Mouse (Mus musculus) hindbrain, embryonic 13.5 days (tissue): Measurements from ENCODE around the gene Plcb2. TPM values are rescaled to one million over a fixed set of nuclear protein-coding genes. Genes with fewer than 3 reads are reported as not detected.

Experiments used
- ATAC-seq: fragments of 200-750 bp; cut with Nextera tagmentation; 2 replicates; pipeline ENCODE4 v1.8.0; 2017; ENCODE audit warnings: moderate TSS enrichment; ENCODE audit not compliant: low FRiP score
- H3K27ac ChIP-seq: fragments of 300-500 bp; sonication (generic); 2 replicates; pipeline ENCODE4 v1.5.1; 2015; ENCODE audit warnings: inconsistent platforms, mild to moderate bottlenecking, moderate library complexity
- H3K27me3 ChIP-seq: fragments of 300-500 bp; sonication (generic); 2 replicates; pipeline ENCODE4 v1.6.1; 2015; ENCODE audit warnings: mild to moderate bottlenecking, inconsistent platforms
- H3K36me3 ChIP-seq: fragments of 300-500 bp; sonication (generic); 2 replicates; pipeline ENCODE4 v1.6.1; 2015; ENCODE audit warnings: mild to moderate bottlenecking, inconsistent platforms
- H3K4me1 ChIP-seq: fragments of 300-500 bp; sonication (generic); replicated peaks from 2 replicates; pipeline ENCODE4 v1.6.1; 2015; ENCODE audit warnings: inconsistent platforms
- H3K4me2 ChIP-seq: fragments of 300-500 bp; sonication (generic); 2 replicates; pipeline ENCODE4 v1.6.1; 2015; ENCODE audit warnings: inconsistent platforms, mild to moderate bottlenecking, moderate library complexity
- H3K4me3 ChIP-seq: fragments of 300-500 bp; sonication (generic); 2 replicates; pipeline ENCODE4 v1.5.1; 2015; ENCODE audit warnings: mild to moderate bottlenecking, inconsistent platforms
- H3K9ac ChIP-seq: fragments of 300-500 bp; sonication (generic); 2 replicates; pipeline ENCODE4 v1.6.1; 2015; ENCODE audit warnings: mild to moderate bottlenecking, inconsistent platforms
- H3K9me3 ChIP-seq: fragments of 300-500 bp; sonication (generic); 2 replicates; pipeline ENCODE4 v1.6.1; 2016; ENCODE audit warnings: inconsistent platforms
- WGBS: fragments of 180-500 bp; shearing (Covaris S2); methylation state at CpG from one replicate; pipeline ENCODE4 v1.1.7; 2015; 5-methylcytosine and 5-hydroxymethylcytosine counted together
- polyA plus RNA-seq: library from polyadenylated mRNA; unstranded; fragments of >200 nt; fragmentation: Nextera tagmentation; extraction: Ambion mirVana; gene quantifications from 2 replicates; pipeline ENCODE4 v1.2.1, GENCODE M21; 2015

Gene Plcb2
- polyA plus RNA-seq, 1 experiment from 2014 or later, result 0.64 TPM

DNA sequence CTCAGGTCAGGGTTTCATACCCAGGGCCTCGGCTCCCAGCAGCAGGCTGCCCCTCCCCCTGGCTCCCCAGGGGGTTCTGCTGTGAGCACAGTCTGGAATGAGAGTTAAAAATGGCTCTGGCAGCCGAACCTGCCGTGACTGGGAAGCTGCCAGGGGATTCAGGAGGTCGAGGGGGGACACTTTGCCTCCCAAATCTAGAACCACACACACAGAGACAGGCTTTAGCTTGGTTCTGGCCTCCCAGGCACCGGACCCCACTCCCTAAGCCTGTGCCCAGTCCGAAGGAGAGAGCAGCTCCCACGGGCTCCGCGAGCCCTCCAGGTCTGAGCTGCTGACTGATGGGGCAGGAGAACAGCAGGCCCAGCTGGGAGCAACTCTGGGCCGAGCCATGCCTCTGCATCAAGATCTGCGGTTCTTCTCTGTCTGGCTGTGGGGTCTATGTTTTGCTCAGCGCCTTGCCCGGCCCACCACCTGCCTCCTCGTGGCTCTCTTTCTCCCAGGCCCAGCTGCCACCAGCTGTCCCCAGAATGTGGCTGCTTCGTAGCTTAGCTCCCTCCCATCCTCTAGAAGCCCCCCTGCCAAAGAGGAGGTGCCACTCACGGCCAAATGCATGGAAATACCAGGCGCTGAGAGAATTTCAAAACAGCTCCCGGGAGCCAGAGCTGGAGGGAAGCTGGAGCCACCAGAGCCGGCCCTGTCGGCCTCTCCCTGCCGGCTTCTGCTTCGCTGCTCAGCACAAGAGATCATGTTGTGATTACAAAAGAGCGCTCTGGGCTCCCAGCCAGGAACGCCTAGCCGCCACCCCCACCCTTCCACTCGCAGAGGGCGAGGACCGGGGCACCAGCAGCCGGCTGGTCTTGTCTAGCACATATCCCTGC, 33.9 kb upstream of the Plcb2 start, which contains the start of gene Ccdc9b:
Ccdc9b (minus strand) TSS at position 756 of the 878 bp plus-strand sequence.
- WGBS, result 4% methylated on average over 29 of the region's 29 CpGs
- no peaks in the 10 kb centered on the region for H3K36me3 ChIP-seq
- H3K4me3 ChIP-seq, result peak within 1 kb of the TSS; percentile 17
- peak within 1 kb of the TSS; percentile 71 for H3K9ac ChIP-seq
- peak within 1 kb of the TSS; percentile 46 for H3K4me2 ChIP-seq
- peaks cover 50% of the 10 kb centered on the region for H3K4me1 ChIP-seq
- H3K9me3 ChIP-seq, result no peaks in the 10 kb centered on the region
- H3K27me3 ChIP-seq, result peaks cover 16% of the 10 kb centered on the region; the same call in 1 of the 2 replicates
- peak; percentile 77 for ATAC-seq
- H3K27ac ChIP-seq, result peak within 1 kb of the TSS; percentile 96

DNA sequence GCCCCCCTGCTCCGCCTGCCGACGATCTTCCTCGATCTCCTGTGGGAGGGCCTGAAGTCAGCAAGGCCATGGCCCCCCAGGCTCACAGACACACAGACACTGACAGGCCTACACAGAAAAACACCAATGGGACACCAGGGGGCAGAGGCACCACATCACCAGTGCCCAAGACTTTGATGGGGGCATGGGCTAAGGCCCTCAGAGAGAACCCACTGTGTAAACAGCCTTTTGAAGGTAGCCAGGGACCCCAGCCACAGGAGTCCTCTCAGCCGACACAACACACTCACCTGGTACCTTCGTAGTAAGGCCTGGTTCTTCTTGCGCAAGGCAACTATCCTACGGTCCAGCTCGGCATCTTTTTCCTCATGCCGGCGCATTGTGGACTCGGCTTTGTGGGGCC, 33.1 kb upstream of the Plcb2 start:
- Histone ChIP-seq H3K36me3 (no peaks in the 10 kb centered on the region), H3K4me3 (no peak overlapping the region), H3K9ac (peak overlapping the region; percentile 71), H3K27me3 (peaks cover 16% of the 10 kb centered on the region; the same call in 1 of the 2 replicates), H3K4me2 (peak overlapping the region; percentile 46), H3K9me3 (no peaks in the 10 kb centered on the region), H3K4me1 (peaks cover 50% of the 10 kb centered on the region), H3K27ac (peak overlapping the region; percentile 96)
- no peak for ATAC-seq
- 83% methylated on average over 12 of the region's 12 CpGs for WGBS

DNA sequence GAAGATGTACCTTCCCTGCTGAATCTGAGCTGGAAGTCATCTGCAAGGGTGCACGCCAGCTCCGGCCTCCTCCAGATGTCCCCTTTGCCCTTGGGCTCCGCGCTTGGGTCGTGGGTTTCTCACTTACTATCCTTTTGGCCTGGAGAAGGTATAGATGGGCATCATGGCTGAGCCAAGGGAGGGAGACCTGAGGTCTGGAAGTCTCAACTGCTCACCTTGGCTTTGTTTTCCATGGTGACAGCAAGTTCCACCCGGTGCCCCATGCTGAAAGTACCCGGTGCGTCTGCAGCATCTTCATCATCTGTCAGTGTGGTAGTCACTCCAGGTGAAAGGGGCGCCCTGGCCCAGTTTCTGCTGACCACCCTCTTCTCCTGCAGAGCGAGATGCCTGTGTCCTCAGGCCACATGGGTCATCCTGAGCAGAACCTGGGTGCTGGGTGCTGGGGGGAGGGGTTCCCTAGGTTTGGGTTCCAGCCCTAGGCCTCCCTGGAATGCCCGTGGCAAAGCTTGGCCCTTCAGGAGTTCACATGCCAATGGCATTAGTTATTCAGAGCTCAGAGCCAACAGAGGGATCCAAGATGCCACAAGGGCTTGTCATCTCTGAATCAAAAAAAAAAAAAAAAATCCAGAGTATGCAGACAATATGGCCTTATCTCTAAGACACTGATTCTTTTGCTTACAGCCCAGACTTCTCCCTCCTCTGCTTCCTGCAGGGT, 32.2 kb upstream of the Plcb2 start:
- WGBS, result 84% methylated on average over 11 of the region's 11 CpGs
- Histone ChIP-seq H3K4me2 (no peak overlapping the region), H3K27me3 (peaks cover 16% of the 10 kb centered on the region; the same call in 1 of the 2 replicates), H3K4me3 (no peak overlapping the region), H3K4me1 (peaks cover 50% of the 10 kb centered on the region), H3K27ac (peak overlapping the region; percentile 96; the same call in 1 of the 2 replicates), H3K9me3 (no peaks in the 10 kb centered on the region), H3K36me3 (no peaks in the 10 kb centered on the region), H3K9ac (0 out of 2 replicates have a peak overlapping the region, but pooled peaks have one; percentile 71)
- ATAC-seq, result no peak

DNA sequence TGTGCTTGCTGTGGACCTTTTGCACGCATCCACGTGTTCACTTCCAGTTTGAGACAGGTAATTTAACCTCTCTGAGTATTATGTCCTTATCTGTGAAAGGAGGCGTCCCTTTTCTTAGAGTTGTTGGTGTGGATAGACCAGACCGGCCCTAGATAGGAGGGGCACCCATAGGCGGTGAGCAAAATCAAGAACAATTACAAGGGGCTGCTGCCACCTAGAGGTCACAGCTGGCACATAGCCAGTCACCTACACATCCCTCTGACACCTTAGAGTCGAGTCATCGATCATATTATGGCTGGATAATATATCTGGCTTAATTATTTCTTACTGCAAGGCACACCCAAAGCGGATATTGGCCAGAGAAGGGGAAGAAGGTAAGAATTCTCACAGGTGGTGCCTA, 31.6 kb upstream of the Plcb2 start:
- no peaks in the 10 kb centered on the region for H3K9me3 ChIP-seq
- no peaks in the 10 kb centered on the region for H3K36me3 ChIP-seq
- 0 out of 2 replicates have a peak overlapping the region, but pooled peaks have one; percentile 14 for H3K9ac ChIP-seq
- H3K27ac ChIP-seq, result no peak overlapping the region
- peaks cover 16% of the 10 kb centered on the region; the same call in 1 of the 2 replicates for H3K27me3 ChIP-seq
- no peak overlapping the region for H3K4me3 ChIP-seq
- 11% methylated on average over 8 of the region's 8 CpGs for WGBS
- H3K4me1 ChIP-seq, result peaks cover 50% of the 10 kb centered on the region
- 0 out of 2 replicates have a peak, but pooled peaks have one; percentile 25 for ATAC-seq
- H3K4me2 ChIP-seq, result no peak overlapping the region

DNA sequence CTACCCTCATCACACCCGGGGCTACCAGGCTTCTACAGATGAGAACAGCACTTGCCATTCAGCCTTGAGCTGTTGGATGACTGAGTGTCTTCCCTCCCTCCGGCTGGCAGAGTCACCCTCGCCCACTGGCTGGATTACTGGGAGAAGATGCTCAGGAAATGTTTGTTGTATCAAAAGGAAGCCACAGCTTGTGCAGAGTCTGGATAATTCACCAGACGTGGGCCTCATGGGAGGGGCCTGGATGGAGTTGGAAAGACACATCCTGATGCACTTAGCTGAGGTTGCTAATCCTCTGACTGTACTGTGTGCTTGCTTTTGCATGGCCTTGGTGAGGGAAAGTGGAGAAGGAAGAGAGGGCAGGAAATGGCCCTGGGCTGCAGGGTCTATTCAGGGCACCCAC, 27.9 kb upstream of the Plcb2 start:
- 87% methylated on average over 4 of the region's 4 CpGs for WGBS
- H3K4me3 ChIP-seq, result no peak overlapping the region

DNA sequence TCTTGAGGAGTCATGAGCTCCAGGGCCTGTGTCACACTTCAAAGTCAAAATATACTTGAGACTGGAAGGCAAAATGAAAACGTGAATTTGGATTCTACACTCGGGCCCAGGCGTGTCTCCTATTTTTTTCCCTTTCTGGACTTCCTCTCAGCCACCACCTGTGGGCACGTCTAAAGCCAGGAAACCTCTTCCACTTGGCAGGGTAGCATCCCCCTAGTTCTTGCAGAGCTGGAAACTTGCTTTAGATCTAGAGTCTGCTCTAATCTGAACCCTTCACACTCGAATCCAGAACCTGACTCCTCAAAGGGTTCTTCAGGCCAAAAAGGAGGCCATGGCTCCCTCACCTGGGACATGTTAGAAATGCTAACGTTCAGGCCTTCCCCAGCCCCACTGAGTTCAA, 27.2 kb upstream of the Plcb2 start:
- Histone ChIP-seq H3K4me1 (peaks cover 26% of the 10 kb centered on the region), H3K27ac (no peak overlapping the region), H3K9ac (no peak overlapping the region), H3K4me3 (no peak overlapping the region), H3K9me3 (no peaks in the 10 kb centered on the region), H3K36me3 (peaks cover 5% of the 10 kb centered on the region; the same call in 1 of the 2 replicates), H3K4me2 (no peak overlapping the region), H3K27me3 (peaks cover 11% of the 10 kb centered on the region; the same call in 1 of the 2 replicates)
- no peak for ATAC-seq
- 87% methylated on average over 6 of the region's 6 CpGs for WGBS

More for the DNA sequence above, 27.9 kb upstream of the Plcb2 start:
- H3K4me2 ChIP-seq, result no peak overlapping the region
- H3K9me3 ChIP-seq, result no peaks in the 10 kb centered on the region
- H3K36me3 ChIP-seq, result peaks cover 5% of the 10 kb centered on the region; the same call in 1 of the 2 replicates
- no peak for ATAC-seq
- peaks cover 13% of the 10 kb centered on the region; the same call in 1 of the 2 replicates for H3K27me3 ChIP-seq
- peaks cover 28% of the 10 kb centered on the region for H3K4me1 ChIP-seq
- H3K9ac ChIP-seq, result no peak overlapping the region
- no peak overlapping the region for H3K27ac ChIP-seq

DNA sequence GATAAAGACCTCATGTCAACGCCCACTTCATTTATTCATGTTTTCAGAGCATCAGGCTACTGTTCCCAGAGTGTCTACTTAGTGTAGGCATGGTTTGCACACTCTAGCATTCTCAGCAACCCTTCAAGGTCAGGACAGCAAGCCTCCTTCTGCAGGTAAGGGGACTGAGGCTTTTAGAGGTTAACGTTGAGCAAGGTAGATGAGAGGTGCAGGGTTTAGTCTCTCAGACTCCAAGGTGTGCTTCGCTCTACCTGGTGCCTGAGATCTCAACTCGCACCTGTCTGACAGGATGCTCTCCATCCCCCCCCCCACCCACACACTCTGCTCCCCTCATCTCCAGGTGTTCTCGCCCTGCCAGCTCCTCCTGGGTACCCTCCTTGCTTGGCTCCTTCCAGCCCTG, 25.9 kb upstream of the Plcb2 start:
- H3K9ac ChIP-seq, result no peak overlapping the region
- WGBS, result 93% methylated on average over 5 of the region's 5 CpGs
- no peak for ATAC-seq

DNA sequence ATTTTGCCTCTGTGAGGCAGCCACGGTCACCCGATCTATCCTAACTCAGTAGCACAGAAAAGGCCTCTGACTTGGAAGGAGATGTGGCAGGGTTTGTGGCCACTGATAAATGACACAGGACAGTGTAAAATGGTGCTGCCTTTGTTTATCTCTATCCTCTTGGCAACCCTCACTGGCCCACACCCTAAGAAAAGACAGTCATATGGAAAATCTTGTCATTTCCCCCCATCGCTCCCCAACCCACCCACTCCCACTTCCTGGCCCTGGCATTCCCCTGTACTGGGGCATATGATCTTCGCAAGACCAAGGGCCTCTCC, 24.5 kb upstream of the Plcb2 start:
- Histone ChIP-seq H3K4me1 (peaks cover 44% of the 10 kb centered on the region), H3K4me2 (no peak overlapping the region), H3K36me3 (peaks cover 7% of the 10 kb centered on the region; the same call in 1 of the 2 replicates), H3K27me3 (no peaks in the 10 kb centered on the region), H3K9me3 (no peaks in the 10 kb centered on the region), H3K27ac (no peak overlapping the region), H3K4me3 (no peak overlapping the region), H3K9ac (0 out of 2 replicates have a peak overlapping the region, but pooled peaks have one; percentile 19)
- 78% methylated on average over 4 of the region's 4 CpGs for WGBS
- no peak for ATAC-seq

More for the DNA sequence above, 25.9 kb upstream of the Plcb2 start:
- no peak overlapping the region for H3K4me2 ChIP-seq
- H3K9me3 ChIP-seq, result no peaks in the 10 kb centered on the region
- peaks cover 11% of the 10 kb centered on the region; the same call in 1 of the 2 replicates for H3K27me3 ChIP-seq
- H3K36me3 ChIP-seq, result peaks cover 5% of the 10 kb centered on the region; the same call in 1 of the 2 replicates
- H3K4me3 ChIP-seq, result no peak overlapping the region
- no peak overlapping the region for H3K27ac ChIP-seq
- peaks cover 30% of the 10 kb centered on the region for H3K4me1 ChIP-seq

DNA sequence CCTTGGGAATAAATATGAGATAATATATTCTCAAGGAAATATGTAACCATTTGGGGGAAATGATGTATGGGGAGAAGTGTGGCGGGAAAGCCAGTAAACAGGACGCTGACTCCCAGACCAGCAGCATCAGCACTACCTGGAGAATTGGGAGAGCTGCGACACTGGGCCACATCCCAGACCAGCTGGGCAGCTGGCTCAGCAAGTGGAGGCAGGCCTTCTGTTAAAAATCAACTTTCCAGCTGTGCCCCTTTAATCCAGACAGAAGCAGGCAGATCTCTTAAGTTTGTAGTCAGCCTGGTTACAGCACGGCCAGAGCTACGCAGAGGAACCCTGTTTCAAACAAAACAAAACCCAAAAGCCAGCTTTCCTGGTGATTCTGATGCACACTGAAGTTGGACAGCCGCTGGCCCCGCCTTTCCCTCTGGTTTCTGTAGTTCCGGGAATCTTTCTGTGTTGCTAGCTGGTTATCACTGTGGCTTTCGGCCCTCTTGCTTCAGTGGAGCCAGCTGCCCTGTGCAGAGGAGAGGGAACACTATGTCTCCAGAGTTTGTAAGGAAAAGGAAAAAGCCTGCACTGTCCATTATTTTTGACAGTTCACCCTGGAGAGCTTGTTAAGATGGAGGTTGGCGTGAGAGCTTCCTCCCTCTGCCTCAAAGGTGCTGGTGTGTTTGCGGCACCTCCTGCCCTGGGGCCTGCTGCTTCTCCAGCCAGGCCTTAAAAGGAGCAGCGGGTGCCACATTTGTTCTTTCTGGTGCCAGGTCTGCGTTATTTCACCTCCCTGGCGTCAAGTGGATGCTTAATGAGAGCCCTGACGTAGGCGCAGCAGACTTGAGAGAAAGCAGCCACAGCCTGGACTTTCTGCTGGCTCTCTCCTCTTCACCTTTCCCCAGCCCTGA, 23.9 kb upstream of the Plcb2 start:
- Histone ChIP-seq H3K4me3 (no peak overlapping the region), H3K27ac (peak overlapping the region; percentile 44; the same call in 1 of the 2 replicates), H3K4me2 (no peak overlapping the region), H3K9ac (0 out of 2 replicates have a peak overlapping the region, but pooled peaks have one; percentile 19), H3K36me3 (peaks cover 7% of the 10 kb centered on the region; the same call in 1 of the 2 replicates), H3K4me1 (peaks cover 50% of the 10 kb centered on the region), H3K27me3 (no peaks in the 10 kb centered on the region), H3K9me3 (no peaks in the 10 kb centered on the region)
- WGBS, result 67% methylated on average over 16 of the region's 16 CpGs
- ATAC-seq, result no peak

DNA sequence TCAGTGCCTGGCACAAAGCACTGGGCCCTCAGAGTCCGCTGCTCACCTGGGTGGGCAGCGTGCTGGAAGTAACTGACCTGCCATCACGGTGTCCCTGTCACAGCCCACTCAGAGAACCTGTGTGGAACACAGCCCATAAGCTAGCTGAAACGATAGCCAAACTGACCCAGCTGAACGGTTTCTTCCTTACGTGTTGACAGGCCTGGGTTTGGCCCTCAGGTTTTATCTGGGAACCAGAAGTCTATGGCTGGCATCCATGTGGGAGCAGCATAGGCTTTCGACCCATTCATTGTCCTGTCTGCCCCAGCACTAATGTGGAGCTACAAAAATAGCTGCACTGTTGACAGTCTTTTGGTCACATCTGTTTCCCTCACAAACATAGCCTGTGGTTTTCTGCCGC, 22.2 kb upstream of the Plcb2 start:
- ATAC-seq, result no peak
- Histone ChIP-seq H3K4me2 (peak overlapping the region; percentile 29; the same call in 1 of the 2 replicates), H3K9ac (peak overlapping the region; percentile 59; the same call in 1 of the 2 replicates), H3K9me3 (no peaks in the 10 kb centered on the region), H3K4me3 (no peak overlapping the region), H3K4me1 (peaks cover 56% of the 10 kb centered on the region), H3K27me3 (no peaks in the 10 kb centered on the region), H3K27ac (peak overlapping the region; percentile 76; the same call in 1 of the 2 replicates), H3K36me3 (peaks cover 7% of the 10 kb centered on the region; the same call in 1 of the 2 replicates)
- WGBS, result 72% methylated on average over 8 of the region's 8 CpGs

DNA sequence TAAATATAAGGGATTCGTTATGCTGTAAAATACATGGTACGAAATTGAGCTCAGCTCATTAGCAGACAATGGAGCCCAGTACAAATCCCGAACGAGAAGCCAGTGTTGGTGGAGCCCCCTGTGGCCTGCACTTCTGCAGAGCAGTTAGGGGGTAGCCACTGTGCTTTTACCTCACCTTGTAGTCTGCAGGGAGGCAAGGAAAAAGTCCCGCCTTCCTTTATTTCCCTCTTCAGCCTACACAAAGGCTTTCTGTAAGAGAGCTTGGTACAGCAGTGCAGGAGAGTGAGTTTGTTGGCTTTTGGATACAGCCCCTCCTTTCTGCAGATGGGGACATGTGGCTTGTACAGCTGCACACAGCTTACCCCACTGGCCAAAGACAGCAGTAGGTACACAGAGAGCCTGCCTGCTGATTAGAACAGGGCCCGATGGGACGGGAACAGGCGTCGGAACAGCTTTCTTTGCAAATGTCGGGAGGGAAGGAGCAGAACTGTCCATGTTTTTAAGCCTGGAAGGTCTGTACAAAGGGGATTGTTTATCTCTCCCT, 21.2 kb upstream of the Plcb2 start:
- Histone ChIP-seq H3K9ac (peak overlapping the region; percentile 59), H3K4me2 (peak overlapping the region; percentile 29), H3K27ac (peak overlapping the region; percentile 76), H3K36me3 (peaks cover 7% of the 10 kb centered on the region; the same call in 1 of the 2 replicates), H3K4me1 (peaks cover 66% of the 10 kb centered on the region), H3K9me3 (no peaks in the 10 kb centered on the region), H3K4me3 (peak overlapping the region; percentile 12), H3K27me3 (peaks cover 6% of the 10 kb centered on the region)
- ATAC-seq, result no peak
- WGBS, result 12% methylated on average over 10 of the region's 10 CpGs
